Mouse (Mus musculus): ENCODE measurements around the gene Lrrc8b. TPM values are rescaled to one million over a fixed set of nuclear protein-coding genes. Genes with fewer than 3 reads are reported as not detected.

Gene Lrrc8b
- polyA plus RNA-seq, 1 experiment from 2014 or later, result 11.5 TPM

DNA sequence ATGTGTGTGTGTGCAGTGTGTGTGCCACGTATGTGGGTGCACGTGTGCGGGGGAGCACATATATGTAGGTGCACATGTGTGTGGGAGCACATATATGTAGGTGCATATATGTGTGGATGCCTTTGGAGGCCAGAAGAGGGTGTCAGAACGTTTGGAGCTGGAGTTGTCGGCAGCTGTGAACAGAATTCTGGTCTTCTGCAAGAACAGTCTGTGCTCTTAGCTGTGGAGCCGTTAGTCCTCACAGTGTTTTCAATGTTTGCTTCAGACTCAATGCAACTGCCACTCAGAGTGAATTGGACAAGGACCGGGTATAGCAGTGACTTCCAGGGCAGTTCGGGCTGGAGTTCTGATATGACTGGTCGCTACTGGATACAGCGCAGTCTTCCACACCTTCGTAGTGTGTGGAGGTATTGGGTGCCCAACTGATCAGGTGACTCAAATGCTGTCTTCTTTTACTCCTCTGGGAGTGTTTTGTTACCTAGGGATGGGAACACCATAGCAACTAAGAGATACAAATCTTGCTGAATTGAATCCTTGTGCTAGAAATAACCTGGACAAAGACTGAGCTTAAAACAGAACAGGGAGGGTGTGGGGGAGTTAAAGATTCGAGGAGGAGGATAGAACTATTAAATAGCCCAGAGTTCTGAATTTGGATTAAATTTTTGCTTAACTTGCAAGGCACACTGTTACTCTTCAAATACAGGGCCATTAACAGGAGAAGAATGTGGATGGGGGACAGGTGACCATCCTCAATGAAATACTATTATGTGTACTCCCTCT lies 1.0 kb upstream of the Lrrc8b start:
- peak overlapping the region; percentile 70 for H3K4me3 ChIP-seq (ENCODE audit: low read depth, low read length)
- no peaks in the 10 kb centered on the region for H3K36me3 ChIP-seq (ENCODE audit: control insufficient read depth, insufficient read depth, low read length)
- no peaks in the 10 kb centered on the region for H3K27me3 ChIP-seq (replicated peaks; ENCODE audit: control insufficient read depth, insufficient read depth, low read length)
- 83% methylated on average over 12 of the region's 12 CpGs for WGBS
- peak overlapping the region; percentile 81 for H3K27ac ChIP-seq (ENCODE audit: low read depth)
- H3K9ac ChIP-seq (ENCODE audit: low read length), result peak overlapping the region; percentile 87
- DNase-seq (ENCODE audit: low spot score) (no peak), ATAC-seq (replicated peaks; ENCODE audit: low FRiP score, low TSS enrichment, low read depth) (no peak)
- no peaks in the 10 kb centered on the region; the same call in 1 of the 2 replicates for H3K9me3 ChIP-seq (ENCODE audit: control insufficient read depth, low read length)
- peak overlapping the region; percentile 99 for H3K4me2 ChIP-seq (ENCODE audit: low read length)
- H3K4me1 ChIP-seq (replicated peaks; ENCODE audit: control insufficient read depth, insufficient read depth, low read length), result peaks cover 3% of the 10 kb centered on the region; the same call in 1 of the 2 replicates

GRCm38 (mm10) chr5:105415951-105416675 lies 538 bp downstream of the Lrrc8b start:
- WGBS, result 4% methylated on average over 30 of the region's 36 CpGs
- H3K4me3 ChIP-seq (ENCODE audit: low read depth, low read length), result peak overlapping the region; percentile 70
- H3K9me3 ChIP-seq (ENCODE audit: control insufficient read depth, low read length), result no peaks in the 10 kb centered on the region; the same call in 1 of the 2 replicates
- H3K4me1 ChIP-seq (replicated peaks; ENCODE audit: control insufficient read depth, insufficient read depth, low read length), result 0 out of 2 replicates have a peak, but pooled peaks cover 3% of the 10 kb centered on the region
- peak overlapping the region; percentile 87 for H3K9ac ChIP-seq (ENCODE audit: low read length)
- H3K27ac ChIP-seq (ENCODE audit: low read depth), result peak overlapping the region; percentile 81
- ATAC-seq (replicated peaks; ENCODE audit: low FRiP score, low TSS enrichment, low read depth), result no peak; the same call in 1 of the 2 replicates
- no peaks in the 10 kb centered on the region for H3K27me3 ChIP-seq (replicated peaks; ENCODE audit: control insufficient read depth, insufficient read depth, low read length)
- DNase-seq (ENCODE audit: low spot score), result peak; percentile 73
- peak overlapping the region; percentile 99 for H3K4me2 ChIP-seq (ENCODE audit: low read length)
- H3K36me3 ChIP-seq (ENCODE audit: control insufficient read depth, insufficient read depth, low read length), result no peaks in the 10 kb centered on the region

DNA sequence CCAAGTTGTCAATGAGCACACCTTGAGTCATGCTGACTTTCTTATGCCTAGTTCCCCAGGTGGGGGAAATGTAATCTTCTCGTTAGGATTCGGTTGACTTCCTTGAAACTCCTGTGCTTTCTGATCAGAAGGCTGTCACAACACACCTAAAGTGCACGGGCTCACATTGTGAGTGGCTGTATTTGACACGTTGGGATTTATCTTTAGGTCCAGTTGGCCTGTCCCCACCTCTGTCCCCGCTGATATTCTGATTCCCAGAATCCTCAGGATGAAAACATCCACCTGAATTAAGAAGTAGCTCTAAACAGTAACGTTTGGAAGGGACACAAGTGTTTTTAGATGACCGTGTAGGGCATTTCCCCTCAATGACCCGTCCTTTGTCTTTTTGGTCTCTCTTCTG lies 1.6 kb downstream of the Lrrc8b start:
- no peaks in the 10 kb centered on the region for H3K36me3 ChIP-seq (ENCODE audit: control insufficient read depth, insufficient read depth, low read length)
- WGBS, result 82% methylated on average over 8 of the region's 8 CpGs
- no peaks in the 10 kb centered on the region; the same call in 1 of the 2 replicates for H3K9me3 ChIP-seq (ENCODE audit: control insufficient read depth, low read length)
- DNase-seq (ENCODE audit: low spot score) (no peak), ATAC-seq (replicated peaks; ENCODE audit: low FRiP score, low TSS enrichment, low read depth) (no peak)
- H3K4me2 ChIP-seq (ENCODE audit: low read length), result no peak overlapping the region
- H3K9ac ChIP-seq (ENCODE audit: low read length), result no peak overlapping the region
- no peak overlapping the region for H3K27ac ChIP-seq (ENCODE audit: low read depth)
- H3K4me1 ChIP-seq (replicated peaks; ENCODE audit: control insufficient read depth, insufficient read depth, low read length), result 0 out of 2 replicates have a peak, but pooled peaks cover 3% of the 10 kb centered on the region
- H3K4me3 ChIP-seq (ENCODE audit: low read depth, low read length), result no peak overlapping the region
- no peaks in the 10 kb centered on the region for H3K27me3 ChIP-seq (replicated peaks; ENCODE audit: control insufficient read depth, insufficient read depth, low read length)

GRCm38 (mm10) chr5:105418364-105418763 lies 2.8 kb downstream of the Lrrc8b start:
- 79% methylated on average over 7 of the region's 7 CpGs for WGBS
- H3K9ac ChIP-seq (ENCODE audit: low read length), result no peak overlapping the region
- no peaks in the 10 kb centered on the region for H3K27me3 ChIP-seq (replicated peaks; ENCODE audit: control insufficient read depth, insufficient read depth, low read length)
- no peak overlapping the region for H3K4me3 ChIP-seq (ENCODE audit: low read depth, low read length)
- DNase-seq (ENCODE audit: low spot score) (no peak), ATAC-seq (replicated peaks; ENCODE audit: low FRiP score, low TSS enrichment, low read depth) (no peak)
- no peak overlapping the region for H3K4me2 ChIP-seq (ENCODE audit: low read length)
- no peaks in the 10 kb centered on the region; the same call in 1 of the 2 replicates for H3K9me3 ChIP-seq (ENCODE audit: control insufficient read depth, low read length)
- no peak overlapping the region for H3K27ac ChIP-seq (ENCODE audit: low read depth)
- H3K4me1 ChIP-seq (replicated peaks; ENCODE audit: control insufficient read depth, insufficient read depth, low read length), result 0 out of 2 replicates have a peak, but pooled peaks cover 3% of the 10 kb centered on the region
- H3K36me3 ChIP-seq (ENCODE audit: control insufficient read depth, insufficient read depth, low read length), result no peaks in the 10 kb centered on the region

- ATAC-seq (replicated peaks; ENCODE audit: low FRiP score, low TSS enrichment, low read depth), result no peak
- no peak overlapping the region for H3K9ac ChIP-seq (ENCODE audit: low read length)
- H3K9me3 ChIP-seq (ENCODE audit: control insufficient read depth, low read length), result no peaks in the 10 kb centered on the region; the same call in 1 of the 2 replicates
- DNase-seq (ENCODE audit: low spot score), result no peak
- 85% methylated on average over 5 of the region's 5 CpGs for WGBS
- H3K36me3 ChIP-seq (ENCODE audit: control insufficient read depth, insufficient read depth, low read length), result no peaks in the 10 kb centered on the region
- no peak overlapping the region for H3K27ac ChIP-seq (ENCODE audit: low read depth)
- H3K4me3 ChIP-seq (ENCODE audit: low read depth, low read length), result no peak overlapping the region
- no peak overlapping the region for H3K4me2 ChIP-seq (ENCODE audit: low read length)
- 0 out of 2 replicates have a peak, but pooled peaks cover 3% of the 10 kb centered on the region for H3K4me1 ChIP-seq (replicated peaks; ENCODE audit: control insufficient read depth, insufficient read depth, low read length)
- H3K27me3 ChIP-seq (replicated peaks; ENCODE audit: control insufficient read depth, insufficient read depth, low read length), result no peaks in the 10 kb centered on the region
These were observed 3.3 kb downstream of the Lrrc8b start for GRCm38 (mm10) chr5:105418851-105419250.

- DNase-seq (ENCODE audit: low spot score) (no peak), ATAC-seq (replicated peaks; ENCODE audit: low FRiP score, low TSS enrichment, low read depth) (no peak)
- 94% methylated on average over 2 of the region's 2 CpGs for WGBS
- H3K27ac ChIP-seq (ENCODE audit: low read depth), result no peak overlapping the region
- H3K27me3 ChIP-seq (replicated peaks; ENCODE audit: control insufficient read depth, insufficient read depth, low read length), result no peaks in the 10 kb centered on the region
- H3K4me3 ChIP-seq (ENCODE audit: low read depth, low read length), result no peak overlapping the region
- H3K36me3 ChIP-seq (ENCODE audit: control insufficient read depth, insufficient read depth, low read length), result no peaks in the 10 kb centered on the region
- no peak overlapping the region for H3K9ac ChIP-seq (ENCODE audit: low read length)
- H3K9me3 ChIP-seq (ENCODE audit: control insufficient read depth, low read length), result no peaks in the 10 kb centered on the region
- H3K4me2 ChIP-seq (ENCODE audit: low read length), result no peak overlapping the region
- no peaks in the 10 kb centered on the region for H3K4me1 ChIP-seq (replicated peaks; ENCODE audit: control insufficient read depth, insufficient read depth, low read length)
These were observed 10.0 kb downstream of the Lrrc8b start for GRCm38 (mm10) chr5:105425587-105425986.

GRCm38 (mm10) chr5:105427326-105427725 lies 11.8 kb downstream of the Lrrc8b start:
- H3K36me3 ChIP-seq (ENCODE audit: control insufficient read depth, insufficient read depth, low read length), result no peaks in the 10 kb centered on the region
- H3K9ac ChIP-seq (ENCODE audit: low read length), result no peak overlapping the region
- WGBS, result 74% methylated on average over 7 of the region's 7 CpGs
- H3K9me3 ChIP-seq (ENCODE audit: control insufficient read depth, low read length), result no peaks in the 10 kb centered on the region
- no peaks in the 10 kb centered on the region for H3K27me3 ChIP-seq (replicated peaks; ENCODE audit: control insufficient read depth, insufficient read depth, low read length)
- H3K4me1 ChIP-seq (replicated peaks; ENCODE audit: control insufficient read depth, insufficient read depth, low read length), result no peaks in the 10 kb centered on the region
- no peak overlapping the region for H3K4me2 ChIP-seq (ENCODE audit: low read length)
- ATAC-seq (replicated peaks; ENCODE audit: low FRiP score, low TSS enrichment, low read depth), result no peak
- no peak for DNase-seq (ENCODE audit: low spot score)
- no peak overlapping the region for H3K27ac ChIP-seq (ENCODE audit: low read depth)
- H3K4me3 ChIP-seq (ENCODE audit: low read depth, low read length), result no peak overlapping the region

GRCm38 (mm10) chr5:105428265-105428974 lies 12.8 kb downstream of the Lrrc8b start:
- no peaks in the 10 kb centered on the region for H3K9me3 ChIP-seq (ENCODE audit: control insufficient read depth, low read length)
- no peaks in the 10 kb centered on the region for H3K36me3 ChIP-seq (ENCODE audit: control insufficient read depth, insufficient read depth, low read length)
- no peak overlapping the region for H3K4me2 ChIP-seq (ENCODE audit: low read length)
- H3K27ac ChIP-seq (ENCODE audit: low read depth), result no peak overlapping the region
- H3K27me3 ChIP-seq (replicated peaks; ENCODE audit: control insufficient read depth, insufficient read depth, low read length), result no peaks in the 10 kb centered on the region
- WGBS, result 72% methylated on average over 12 of the region's 12 CpGs
- DNase-seq (ENCODE audit: low spot score) (no peak), ATAC-seq (replicated peaks; ENCODE audit: low FRiP score, low TSS enrichment, low read depth) (no peak)
- H3K9ac ChIP-seq (ENCODE audit: low read length), result no peak overlapping the region
- no peaks in the 10 kb centered on the region for H3K4me1 ChIP-seq (replicated peaks; ENCODE audit: control insufficient read depth, insufficient read depth, low read length)
- no peak overlapping the region for H3K4me3 ChIP-seq (ENCODE audit: low read depth, low read length)
